Mouse (Mus musculus) neural tube, embryonic 11.5 days (tissue): Measurements from ENCODE around the gene Insyn1. TPM values are rescaled to one million over a fixed set of nuclear protein-coding genes. Genes with fewer than 3 reads are reported as not detected.
A peak's percentile ranks its signal among the peaks of the same experiment; 100 is the strongest.

Source experiments
- ATAC-seq: fragments of 200-750 bp; cut with Nextera tagmentation; 2 replicates; pipeline ENCODE4 v1.8.0; 2017; ENCODE audit warnings: moderate number of reproducible peaks, mild to moderate bottlenecking, moderate TSS enrichment, moderate library complexity; ENCODE audit not compliant: insufficient read depth, low FRiP score, low TSS enrichment
- DNase-seq: peaks from one replicate; pipeline ENCODE4 v3.0.0-alpha.2; 2015; ENCODE audit warnings: low spot score
- H3K27ac ChIP-seq: fragments of 300-500 bp; sonication (generic); 2 replicates; pipeline ENCODE4 v1.5.1; 2014; ENCODE audit warnings: low read depth, mild to moderate bottlenecking, low read length
- H3K27me3 ChIP-seq: fragments of 300-500 bp; sonication (generic); 2 replicates; pipeline ENCODE4 v1.6.1; 2014; ENCODE audit warnings: mild to moderate bottlenecking, low read length, mixed read lengths; ENCODE audit not compliant: control insufficient read depth, insufficient read depth
- H3K36me3 ChIP-seq: fragments of 300-500 bp; sonication (generic); 2 replicates; pipeline ENCODE4 v1.6.1; 2014; ENCODE audit warnings: mild to moderate bottlenecking, low read length, moderate library complexity, mixed read lengths; ENCODE audit not compliant: control insufficient read depth, insufficient read depth
- H3K4me1 ChIP-seq: fragments of 300-500 bp; sonication (generic); 2 replicates; pipeline ENCODE4 v1.6.1; 2014; ENCODE audit warnings: low read length, mixed read lengths; ENCODE audit not compliant: control insufficient read depth, insufficient read depth
- H3K4me2 ChIP-seq: fragments of 300-500 bp; sonication (generic); 2 replicates; pipeline ENCODE4 v1.6.1; 2014; ENCODE audit warnings: low read depth, mild to moderate bottlenecking, moderate library complexity
- H3K4me3 ChIP-seq: fragments of 300-500 bp; sonication (generic); 2 replicates; pipeline ENCODE4 v1.5.1; 2014; ENCODE audit warnings: low read depth, low read length
- H3K9ac ChIP-seq: fragments of 300-500 bp; sonication (generic); 2 replicates; pipeline ENCODE4 v1.6.1; 2014; ENCODE audit warnings: mild to moderate bottlenecking, low read length
- H3K9me3 ChIP-seq: fragments of 300-500 bp; sonication (generic); 2 replicates; pipeline ENCODE4 v1.6.1; 2016; ENCODE audit warnings: low read length; ENCODE audit not compliant: control insufficient read depth
- WGBS: fragments of 180-500 bp; shearing (Covaris S2); extraction: QIAGEN DNeasy Blood & Tissue Kit; methylation state at CpG from one replicate; pipeline ENCODE4 v1.1.7; 2014; 5-methylcytosine and 5-hydroxymethylcytosine counted together
- polyA plus RNA-seq: library from polyadenylated mRNA; unstranded; fragments of >200 nt; fragmentation: Nextera tagmentation; extraction: Ambion mirVana; gene quantifications from 2 replicates; pipeline ENCODE4 v1.2.1, GENCODE M21; 2014

Gene Insyn1
- polyA plus RNA-seq, 1 experiment from 2014 or later: 3.5 TPM

- Histone ChIP-seq H3K27me3 (no peaks in the 10 kb centered on the region), H3K9me3 (no peaks in the 10 kb centered on the region), H3K27ac (no peak overlapping the region), H3K4me2 (no peak overlapping the region), H3K9ac (no peak overlapping the region), H3K4me1 (no peaks in the 10 kb centered on the region), H3K4me3 (no peak overlapping the region), H3K36me3 (no peaks in the 10 kb centered on the region)
- WGBS: 83% methylated on average over 3 of the region's 3 CpGs
- no peak for DNase-seq
- no peak for ATAC-seq
Observed at GRCm38 (mm10) chr9:58519953-58520352, 31.6 kb downstream of the Insyn1 start.

GRCm38 (mm10) chr9:58520816-58521581 lies 32.6 kb downstream of the Insyn1 start:
- H3K9ac ChIP-seq: no peak overlapping the region
- H3K9me3 ChIP-seq: no peaks in the 10 kb centered on the region
- WGBS: 74% methylated on average over 5 of the region's 5 CpGs
- ATAC-seq (no peak), DNase-seq (no peak)
- no peaks in the 10 kb centered on the region for H3K4me1 ChIP-seq
- no peak overlapping the region for H3K4me3 ChIP-seq
- H3K4me2 ChIP-seq: no peak overlapping the region
- H3K27ac ChIP-seq: no peak overlapping the region
- no peaks in the 10 kb centered on the region for H3K36me3 ChIP-seq
- H3K27me3 ChIP-seq: no peaks in the 10 kb centered on the region

- Histone ChIP-seq H3K27ac (no peak overlapping the region), H3K4me3 (no peak overlapping the region), H3K4me2 (no peak overlapping the region), H3K36me3 (no peaks in the 10 kb centered on the region), H3K27me3 (no peaks in the 10 kb centered on the region), H3K4me1 (no peaks in the 10 kb centered on the region), H3K9ac (no peak overlapping the region), H3K9me3 (no peaks in the 10 kb centered on the region)
- DNase-seq (no peak), ATAC-seq (no peak)
- WGBS: 78% methylated on average over 4 of the region's 4 CpGs
Observed at GRCm38 (mm10) chr9:58521883-58522423, 33.5 kb downstream of the Insyn1 start.

- Histone ChIP-seq H3K4me2 (no peak overlapping the region), H3K36me3 (0 out of 2 replicates have a peak, but pooled peaks cover 2% of the 10 kb centered on the region), H3K9me3 (no peaks in the 10 kb centered on the region), H3K27ac (no peak overlapping the region), H3K27me3 (no peaks in the 10 kb centered on the region), H3K9ac (no peak overlapping the region), H3K4me1 (no peaks in the 10 kb centered on the region), H3K4me3 (no peak overlapping the region)
- ATAC-seq: no peak
- DNase-seq: no peak
- WGBS: 92% methylated on average over 4 of the region's 4 CpGs
Observed at GRCm38 (mm10) chr9:58525108-58525507, 36.7 kb downstream of the Insyn1 start.

- H3K4me2 ChIP-seq: no peak overlapping the region
- WGBS: 55% methylated on average over 4 of the region's 4 CpGs
- ATAC-seq: no peak
Observed at GRCm38 (mm10) chr9:58527841-58528240, 39.4 kb downstream of the Insyn1 start.

GRCm38 (mm10) chr9:58530407-58530806 lies 42.0 kb downstream of the Insyn1 start:
- H3K27ac ChIP-seq: no peak overlapping the region
- WGBS: 93% methylated on average over 13 of the region's 13 CpGs
- 0 out of 2 replicates have a peak, but pooled peaks cover 2% of the 10 kb centered on the region for H3K36me3 ChIP-seq

More at GRCm38 (mm10) chr9:58527841-58528240, 39.4 kb downstream of the Insyn1 start:
- H3K4me3 ChIP-seq: no peak overlapping the region
- no peaks in the 10 kb centered on the region for H3K4me1 ChIP-seq
- no peaks in the 10 kb centered on the region for H3K27me3 ChIP-seq
- no peaks in the 10 kb centered on the region for H3K9me3 ChIP-seq
- no peak overlapping the region for H3K9ac ChIP-seq
- 0 out of 2 replicates have a peak, but pooled peaks cover 2% of the 10 kb centered on the region for H3K36me3 ChIP-seq
- no peak for DNase-seq
- no peak overlapping the region for H3K27ac ChIP-seq

GRCm38 (mm10) chr9:58532236-58532635 lies 43.8 kb downstream of the Insyn1 start:
- DNase-seq: no peak
- no peak overlapping the region for H3K4me2 ChIP-seq
- H3K27me3 ChIP-seq: no peaks in the 10 kb centered on the region
- H3K4me1 ChIP-seq: no peaks in the 10 kb centered on the region
- H3K36me3 ChIP-seq: peaks cover 4% of the 10 kb centered on the region; the same call in 1 of the 2 replicates
- no peak for ATAC-seq
- WGBS: 91% methylated on average over 4 of the region's 4 CpGs
- H3K9ac ChIP-seq: no peak overlapping the region
- no peaks in the 10 kb centered on the region for H3K9me3 ChIP-seq
- no peak overlapping the region for H3K27ac ChIP-seq
- no peak overlapping the region for H3K4me3 ChIP-seq

More at GRCm38 (mm10) chr9:58530407-58530806, 42.0 kb downstream of the Insyn1 start:
- H3K9me3 ChIP-seq: no peaks in the 10 kb centered on the region
- no peaks in the 10 kb centered on the region for H3K27me3 ChIP-seq
- H3K9ac ChIP-seq: no peak overlapping the region
- no peak overlapping the region for H3K4me3 ChIP-seq
- H3K4me1 ChIP-seq: no peaks in the 10 kb centered on the region
- ATAC-seq (no peak), DNase-seq (no peak)
- H3K4me2 ChIP-seq: no peak overlapping the region

- ATAC-seq: no peak
- no peak overlapping the region for H3K9ac ChIP-seq
- peaks cover 5% of the 10 kb centered on the region for H3K36me3 ChIP-seq
- H3K27me3 ChIP-seq: no peaks in the 10 kb centered on the region
- no peak for DNase-seq
- H3K27ac ChIP-seq: no peak overlapping the region
- H3K4me1 ChIP-seq: no peaks in the 10 kb centered on the region
- WGBS: 94% methylated on average over 6 of the region's 6 CpGs
- H3K4me3 ChIP-seq: no peak overlapping the region
- no peaks in the 10 kb centered on the region for H3K9me3 ChIP-seq
- H3K4me2 ChIP-seq: no peak overlapping the region
Observed at GRCm38 (mm10) chr9:58533322-58533721, 44.9 kb downstream of the Insyn1 start.

- DNase-seq: peak; percentile 44
- Histone ChIP-seq H3K36me3 (peaks cover 2% of the 10 kb centered on the region), H3K9me3 (no peaks in the 10 kb centered on the region), H3K27ac (no peak overlapping the region), H3K4me2 (no peak overlapping the region), H3K9ac (no peak overlapping the region), H3K4me3 (no peak overlapping the region), H3K4me1 (no peaks in the 10 kb centered on the region), H3K27me3 (no peaks in the 10 kb centered on the region)
- no peak for ATAC-seq
- WGBS: 55% methylated on average over 1 of the region's 1 CpGs
Observed at GRCm38 (mm10) chr9:58534766-58535165, 46.4 kb downstream of the Insyn1 start.
